Mouse (Mus musculus) heart, embryonic 11.5 days (tissue): Measurements from ENCODE around the gene Senp3. TPM values are rescaled to one million over a fixed set of nuclear protein-coding genes. Genes with fewer than 3 reads are reported as not detected.
A peak's percentile ranks its signal among the peaks of the same experiment; 100 is the strongest.

Experiments used
- ATAC-seq: fragments of 200-750 bp; cut with Nextera tagmentation; replicated peaks from 2 replicates; pipeline ENCODE4 v1.8.0; 2017; ENCODE audit warnings: moderate library complexity; ENCODE audit not compliant: insufficient number of reproducible peaks, low FRiP score, low TSS enrichment
- H3K27ac ChIP-seq: fragments of 300-500 bp; sonication (generic); 2 replicates; pipeline ENCODE4 v1.5.1; 2014; ENCODE audit warnings: mild to moderate bottlenecking, low read depth, low read length
- H3K27me3 ChIP-seq: fragments of 300-500 bp; sonication (generic); 2 replicates; pipeline ENCODE4 v1.6.1; 2014; ENCODE audit warnings: mild to moderate bottlenecking, low read length, mixed read lengths; ENCODE audit not compliant: control insufficient read depth, insufficient read depth
- H3K36me3 ChIP-seq: fragments of 300-500 bp; sonication (generic); 2 replicates; pipeline ENCODE4 v1.6.1; 2014; ENCODE audit warnings: mild to moderate bottlenecking, low read length, moderate library complexity, mixed read lengths; ENCODE audit not compliant: control insufficient read depth, insufficient read depth
- H3K4me1 ChIP-seq: fragments of 300-500 bp; sonication (generic); 2 replicates; pipeline ENCODE4 v1.6.1; 2014; ENCODE audit warnings: low read length; ENCODE audit not compliant: control insufficient read depth, insufficient read depth
- H3K4me2 ChIP-seq: fragments of 300-500 bp; sonication (generic); 2 replicates; pipeline ENCODE4 v1.6.1; 2014; ENCODE audit warnings: mild to moderate bottlenecking, moderate library complexity
- H3K4me3 ChIP-seq: fragments of 300-500 bp; sonication (generic); 2 replicates; pipeline ENCODE4 v1.5.1; 2014; ENCODE audit warnings: low read depth, low read length
- H3K9ac ChIP-seq: fragments of 300-500 bp; sonication (generic); 2 replicates; pipeline ENCODE4 v1.6.1; 2014; ENCODE audit warnings: mild to moderate bottlenecking, low read depth, low read length, moderate library complexity
- H3K9me3 ChIP-seq: fragments of 300-500 bp; sonication (generic); replicated peaks from 2 replicates; pipeline ENCODE4 v1.6.1; 2016; ENCODE audit warnings: low read length; ENCODE audit not compliant: control insufficient read depth
- WGBS: fragments of 180-500 bp; shearing (Covaris S2); extraction: QIAGEN DNeasy Blood & Tissue Kit; methylation state at CpG from one replicate; pipeline ENCODE4 v1.1.7; 2014; ENCODE audit not compliant: insufficient replicate concordance; 5-methylcytosine and 5-hydroxymethylcytosine counted together
- polyA plus RNA-seq: library from polyadenylated mRNA; unstranded; fragments of >200 nt; fragmentation: Nextera tagmentation; extraction: Ambion mirVana; gene quantifications from 2 replicates; pipeline ENCODE4 v1.2.1, GENCODE M21; 2014

The Senp3 gene
- polyA plus RNA-seq, 1 experiment from 2014 or later = 81.4 TPM

DNA sequence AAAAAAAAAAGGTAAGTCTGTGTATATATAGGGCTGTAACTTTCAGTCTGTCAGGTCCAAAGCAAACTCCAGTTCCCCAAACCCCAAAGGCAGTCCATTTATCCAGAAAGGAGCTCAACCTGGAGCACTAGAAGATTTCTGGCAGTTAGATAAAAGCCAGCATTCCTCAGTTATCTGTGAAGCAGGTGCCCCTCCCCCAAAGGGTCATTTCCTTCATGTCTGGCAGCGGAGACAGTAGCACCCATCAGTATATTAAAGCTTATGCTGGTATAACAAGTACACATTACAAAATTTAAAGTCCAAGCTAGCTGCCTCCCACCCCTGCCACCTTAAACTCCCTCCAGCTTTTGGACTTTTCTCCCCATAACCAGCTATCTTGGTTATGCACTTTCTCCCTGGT is 17.7 kb upstream of the Senp3 start:
- no peak for ATAC-seq
- no peak overlapping the region; the same call in 1 of the 2 replicates for H3K9ac ChIP-seq
- H3K4me2 ChIP-seq = peak overlapping the region; percentile 3; the same call in 1 of the 2 replicates
- no peak overlapping the region for H3K4me3 ChIP-seq
- H3K4me1 ChIP-seq = peaks cover 17% of the 10 kb centered on the region
- H3K9me3 ChIP-seq = no peaks in the 10 kb centered on the region
- no peaks in the 10 kb centered on the region for H3K27me3 ChIP-seq
- no peak overlapping the region for H3K27ac ChIP-seq
- 16% methylated on average over 1 of the region's 1 CpGs for WGBS
- no peaks in the 10 kb centered on the region for H3K36me3 ChIP-seq

- no peak overlapping the region for H3K4me2 ChIP-seq
- 72% methylated on average over 5 of the region's 5 CpGs for WGBS
- H3K4me3 ChIP-seq = no peak overlapping the region
- no peak overlapping the region for H3K27ac ChIP-seq
- no peak for ATAC-seq
- no peaks in the 10 kb centered on the region for H3K9me3 ChIP-seq
- peaks cover 17% of the 10 kb centered on the region for H3K4me1 ChIP-seq
- H3K27me3 ChIP-seq = no peaks in the 10 kb centered on the region
- no peaks in the 10 kb centered on the region for H3K36me3 ChIP-seq
- H3K9ac ChIP-seq = no peak overlapping the region
These were observed 16.7 kb upstream of the Senp3 start for GRCm38 (mm10) chr11:69698574-69698973.

- 81% methylated on average over 3 of the region's 3 CpGs for WGBS
- H3K4me1 ChIP-seq = peaks cover 20% of the 10 kb centered on the region
- H3K27ac ChIP-seq = no peak overlapping the region
- no peak for ATAC-seq
- H3K4me2 ChIP-seq = no peak overlapping the region
- no peaks in the 10 kb centered on the region for H3K27me3 ChIP-seq
- H3K9ac ChIP-seq = no peak overlapping the region
- H3K9me3 ChIP-seq = no peaks in the 10 kb centered on the region
- H3K36me3 ChIP-seq = no peaks in the 10 kb centered on the region
- H3K4me3 ChIP-seq = no peak overlapping the region
These were observed 15.5 kb upstream of the Senp3 start for GRCm38 (mm10) chr11:69697396-69697795.

DNA sequence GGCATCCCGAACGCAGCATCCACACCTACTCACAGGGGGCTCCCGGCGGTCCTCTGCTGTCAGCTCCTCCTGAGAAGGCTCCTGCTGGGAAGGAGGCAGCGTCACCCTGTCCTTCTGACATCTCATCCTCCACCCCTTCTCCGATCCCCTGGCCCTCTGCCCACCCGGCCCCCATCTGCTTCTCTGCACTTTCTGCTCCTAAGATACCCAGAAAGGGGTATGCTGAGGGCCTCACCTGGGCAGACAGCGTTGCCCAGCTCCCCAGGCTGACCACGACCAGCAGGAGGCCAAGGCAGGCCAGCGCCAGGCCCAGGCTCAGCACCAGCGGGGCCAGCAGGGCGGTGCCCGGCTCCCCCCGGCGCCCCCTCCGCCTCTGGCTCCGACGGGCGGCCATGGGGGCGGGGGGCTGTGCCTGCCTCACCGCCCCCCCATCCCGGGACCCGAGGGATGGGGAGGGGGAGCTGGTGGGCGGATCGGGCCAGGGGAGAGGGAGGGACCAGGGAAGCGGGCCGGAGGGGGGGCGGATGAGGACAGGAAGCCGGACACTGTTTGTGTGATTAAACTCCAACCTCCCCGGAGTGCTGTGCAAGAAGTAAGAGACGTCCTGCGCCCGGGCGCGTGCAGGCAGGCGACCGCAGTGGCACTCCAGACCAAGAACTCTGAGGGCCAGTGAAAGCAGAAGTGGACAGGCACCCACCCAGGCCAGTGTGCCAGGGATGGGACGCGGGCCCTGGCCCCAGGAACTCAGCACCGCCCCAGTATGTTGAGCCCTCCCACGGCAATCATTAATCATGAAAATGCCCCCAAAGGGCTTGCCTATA is 13.7 kb upstream of the Senp3 start, which contains the start of the genes Tnfsf12 and Tnfsfm13:
Gene Tnfsf12 (minus strand): TSS at position 489 of the 821 bp plus-strand sequence.
Gene Tnfsfm13 (minus strand): TSS at position 738 of the 821 bp plus-strand sequence.
- WGBS = under 1% methylated on average over 40 of the region's 41 CpGs
- H3K4me1 ChIP-seq = peaks cover 20% of the 10 kb centered on the region
- peak; percentile 66; the same call in 1 of the 2 replicates for ATAC-seq

DNA sequence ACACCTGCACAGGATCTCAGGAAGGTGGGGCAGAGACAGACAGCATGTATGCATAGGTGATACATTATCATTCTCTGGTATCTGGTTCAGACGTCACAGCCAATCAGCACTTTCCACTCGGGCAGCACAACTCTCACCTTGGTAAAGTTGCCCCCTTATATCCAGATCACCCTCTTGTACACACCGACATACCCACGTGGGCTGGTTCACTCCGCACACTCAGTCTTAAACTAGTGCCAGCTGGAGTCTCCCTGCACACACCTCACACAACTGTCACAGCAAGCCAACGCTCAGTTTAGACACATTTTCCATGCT is 13.1 kb upstream of the Senp3 start:
- peak overlapping the region; percentile 85; the same call in 1 of the 2 replicates for H3K9ac ChIP-seq
- peak overlapping the region; percentile 64 for H3K27ac ChIP-seq
- 25% methylated on average over 6 of the region's 6 CpGs for WGBS
- ATAC-seq = no peak
- no peaks in the 10 kb centered on the region for H3K36me3 ChIP-seq
- H3K4me2 ChIP-seq = peak overlapping the region; percentile 83
- peaks cover 18% of the 10 kb centered on the region for H3K4me1 ChIP-seq
- no peaks in the 10 kb centered on the region for H3K27me3 ChIP-seq
- peak overlapping the region; percentile 62 for H3K4me3 ChIP-seq
- H3K9me3 ChIP-seq = no peaks in the 10 kb centered on the region

More for the DNA sequence above, 13.7 kb upstream of the Senp3 start, which contains the start of the genes Tnfsf12 and Tnfsfm13:
- peak within 1 kb of the TSS; percentile 83 for H3K4me2 ChIP-seq
- peak within 1 kb of the TSS; percentile 64 for H3K27ac ChIP-seq
- H3K9me3 ChIP-seq = no peaks in the 10 kb centered on the region
- peak within 1 kb of the TSS; percentile 85 for H3K9ac ChIP-seq
- no peaks in the 10 kb centered on the region for H3K36me3 ChIP-seq
- H3K27me3 ChIP-seq = no peaks in the 10 kb centered on the region
- H3K4me3 ChIP-seq = peak within 1 kb of the TSS; percentile 62

GRCm38 (mm10) chr11:69693421-69693965 is 11.6 kb upstream of the Senp3 start:
- H3K9ac ChIP-seq = no peak overlapping the region

GRCm38 (mm10) chr11:69692863-69693262 is 11.0 kb upstream of the Senp3 start:
- Histone ChIP-seq H3K9me3 (no peaks in the 10 kb centered on the region), H3K9ac (no peak overlapping the region), H3K27me3 (no peaks in the 10 kb centered on the region), H3K27ac (no peak overlapping the region), H3K4me3 (no peak overlapping the region), H3K36me3 (no peaks in the 10 kb centered on the region), H3K4me2 (no peak overlapping the region), H3K4me1 (peaks cover 12% of the 10 kb centered on the region)
- WGBS = 80% methylated on average over 6 of the region's 6 CpGs
- no peak for ATAC-seq

More at GRCm38 (mm10) chr11:69693421-69693965, 11.6 kb upstream of the Senp3 start:
- Histone ChIP-seq H3K4me2 (no peak overlapping the region), H3K4me3 (no peak overlapping the region), H3K36me3 (no peaks in the 10 kb centered on the region), H3K4me1 (peaks cover 12% of the 10 kb centered on the region), H3K27me3 (no peaks in the 10 kb centered on the region), H3K27ac (no peak overlapping the region), H3K9me3 (no peaks in the 10 kb centered on the region)
- WGBS = 55% methylated on average over 11 of the region's 11 CpGs
- ATAC-seq = no peak

- no peak overlapping the region for H3K4me3 ChIP-seq
- no peaks in the 10 kb centered on the region for H3K36me3 ChIP-seq
- WGBS = 70% methylated on average over 9 of the region's 9 CpGs
- no peak overlapping the region for H3K4me2 ChIP-seq
- no peaks in the 10 kb centered on the region for H3K9me3 ChIP-seq
- no peak overlapping the region for H3K9ac ChIP-seq
- H3K4me1 ChIP-seq = peaks cover 12% of the 10 kb centered on the region
- no peak for ATAC-seq
- H3K27ac ChIP-seq = no peak overlapping the region
- no peaks in the 10 kb centered on the region for H3K27me3 ChIP-seq
These were observed 10.4 kb upstream of the Senp3 start for GRCm38 (mm10) chr11:69692196-69692811.
